Mouse (Mus musculus): ENCODE data around the gene Zfp369.

GRCm38 (mm10) chr13:65277994-65278382 lies 626 bp upstream of the Zfp369 start:
- no peak for TF ChIP-seq USF1 (IDR thresholded peaks at IDR 0.05; ENCODE audit: low read depth, low read length)
- TF ChIP-seq ZC3H11A (IDR thresholded peaks at IDR 0.05; ENCODE audit: low read depth, low read length): no peak
- no peak for TF ChIP-seq POLR2A (IDR thresholded peaks at IDR 0.05; ENCODE audit: low read depth, low read length)
- TF ChIP-seq CTCF (conservative IDR thresholded peaks at IDR 0.05 in 1 of 2, IDR thresholded peaks at IDR 0.05 in 1 of 2; ENCODE audit: low read depth in 2 of 2, low read length in 2 of 2): no peak
- no peak for TF ChIP-seq TBP (conservative IDR thresholded peaks at IDR 0.05; ENCODE audit: low read depth, low read length)
- TF ChIP-seq IRF4 (IDR thresholded peaks at IDR 0.05; ENCODE audit: low read depth, low read length): no peak
- TF ChIP-seq RCOR1 (conservative IDR thresholded peaks at IDR 0.05; ENCODE audit: low read depth, low read length): no peak
- no peak for TF ChIP-seq MAZ (IDR thresholded peaks at IDR 0.05; ENCODE audit: low read depth, low read length)
- no peak for TF ChIP-seq ZNF384 (IDR thresholded peaks at IDR 0.05; ENCODE audit: low read depth, low read length)
- TF ChIP-seq PAX5 (IDR thresholded peaks at IDR 0.05; ENCODE audit: low read length): no peak
- no peak for TF ChIP-seq MAX (IDR thresholded peaks at IDR 0.05; ENCODE audit: low read length)

Measured in CH12.LX (cell line).